Mouse (Mus musculus) adrenal gland, postnatal 25 days (tissue): ENCODE data around the gene Dmbx1. TPM values are rescaled to one million over a fixed set of nuclear protein-coding genes. Genes with fewer than 3 reads are reported as not detected.

Experiments
- DNase-seq: peaks from one replicate; pipeline ENCODE4 v3.0.0; 2021; ENCODE audit warnings: mixed read lengths
- total RNA-seq: library from RNA; stranded (reverse); gene quantifications from 2 replicates; pipeline ENCODE4 v1.2.3, GENCODE M21; 2021

The Dmbx1 gene
- total RNA-seq, 1 experiment from 2014 or later = not detected

DNA sequence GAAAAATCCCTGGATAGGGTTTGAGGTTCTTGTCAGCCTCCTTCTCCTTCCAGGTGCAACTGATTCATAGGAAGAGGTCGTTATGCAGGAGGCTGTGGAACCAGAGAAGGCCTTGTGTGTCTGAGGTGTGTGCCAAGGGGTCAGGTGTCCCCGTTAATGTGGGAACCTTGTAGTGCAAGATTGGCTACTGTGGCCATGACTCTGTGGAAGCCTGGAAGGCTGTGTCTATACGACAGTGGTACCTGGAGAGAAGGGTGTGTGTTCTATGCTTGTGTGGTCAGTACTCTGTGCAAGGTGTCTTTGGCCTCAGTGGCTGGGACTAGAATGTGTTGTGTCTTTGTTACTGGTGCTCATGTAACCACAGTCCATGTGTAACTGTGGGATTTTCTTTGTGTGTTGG lies 955 bp upstream of the Dmbx1 start:
- no peak for DNase-seq

DNA sequence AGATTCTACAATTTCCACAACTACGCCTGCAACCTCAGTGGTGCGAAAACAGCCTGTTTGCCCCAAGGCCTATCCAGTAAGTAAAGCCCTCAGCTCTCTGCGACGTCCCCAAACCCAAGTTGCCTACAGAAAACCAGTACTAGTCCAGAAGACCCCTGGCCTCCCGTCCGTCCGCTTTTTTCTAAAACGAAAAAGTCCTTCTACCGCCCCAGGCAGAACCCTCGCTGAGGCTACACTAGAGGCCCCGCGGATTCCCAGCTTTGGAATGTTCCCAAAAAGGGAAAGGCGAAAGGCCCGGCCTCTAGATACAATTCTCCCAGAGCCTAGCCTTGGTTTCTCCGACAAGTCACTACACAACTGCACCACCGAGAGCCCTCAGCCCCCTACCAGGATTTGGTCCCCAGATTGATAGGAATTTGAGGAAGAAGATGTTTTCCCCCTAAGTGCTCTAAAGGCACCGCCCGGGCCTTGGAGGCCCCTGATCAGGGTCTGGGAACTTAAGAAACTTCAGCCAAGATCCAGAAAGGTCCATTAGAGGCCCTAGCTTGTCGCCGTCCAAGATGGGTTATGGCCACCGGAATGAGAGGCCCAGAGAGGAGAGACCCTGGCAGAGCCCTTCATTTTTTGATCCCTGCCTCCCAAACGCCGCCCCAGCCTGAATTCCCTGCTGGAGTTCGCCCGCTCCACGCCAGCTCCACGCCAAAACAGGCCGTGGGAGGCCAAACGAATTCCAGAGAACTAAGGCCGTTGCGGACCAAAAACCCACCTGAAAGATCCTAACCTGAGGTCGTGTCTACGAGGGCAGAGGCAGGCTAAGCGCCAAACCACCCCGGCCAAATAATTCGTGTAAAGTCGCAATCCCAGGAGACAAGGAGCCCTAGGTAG lies 1.2 kb downstream of the Dmbx1 start:
- no peak for DNase-seq

DNA sequence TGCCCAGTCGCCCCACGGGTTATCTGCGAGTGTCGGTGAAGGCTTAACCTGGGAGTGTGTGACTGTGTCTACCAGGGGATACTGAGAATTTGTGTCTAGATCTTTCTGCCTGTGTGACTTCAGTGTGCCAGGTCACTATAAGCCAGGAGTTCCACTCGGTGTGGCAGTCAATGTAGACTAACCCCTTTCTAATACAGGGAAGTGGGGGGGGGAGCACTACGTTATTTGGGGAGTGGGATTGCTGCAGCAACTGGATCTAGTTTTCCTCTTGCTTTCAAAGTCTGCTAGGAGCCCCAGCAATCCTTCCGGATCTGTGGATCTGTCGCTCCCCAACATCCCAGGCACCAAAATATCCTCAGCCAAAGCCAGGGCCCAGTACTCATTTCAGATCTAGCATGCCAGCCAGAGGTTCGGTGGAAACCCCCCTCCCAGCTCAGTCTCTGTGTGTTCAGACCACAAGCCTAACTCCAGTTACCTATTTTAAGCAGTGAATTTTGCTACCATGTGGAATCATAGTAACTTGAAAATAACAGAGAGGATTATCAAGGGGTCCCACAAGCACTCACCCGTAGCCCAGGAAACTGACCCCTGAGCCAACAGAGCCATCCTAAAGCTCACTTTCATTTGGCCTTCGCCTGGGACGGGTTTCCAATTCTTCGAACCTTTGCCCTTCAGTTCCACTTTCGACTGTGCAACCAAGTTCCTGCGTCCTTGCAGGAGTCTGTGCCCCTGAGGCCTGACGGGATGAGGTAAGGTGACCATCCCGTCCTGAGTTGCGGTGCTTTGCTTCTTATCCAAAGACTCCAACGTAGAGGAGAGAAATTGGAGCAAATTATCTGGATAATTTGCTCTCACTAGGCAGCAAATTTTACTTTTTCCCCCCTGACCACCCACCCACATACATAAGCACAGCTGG lies 2.4 kb downstream of the Dmbx1 start:
- DNase-seq = no peak

DNA sequence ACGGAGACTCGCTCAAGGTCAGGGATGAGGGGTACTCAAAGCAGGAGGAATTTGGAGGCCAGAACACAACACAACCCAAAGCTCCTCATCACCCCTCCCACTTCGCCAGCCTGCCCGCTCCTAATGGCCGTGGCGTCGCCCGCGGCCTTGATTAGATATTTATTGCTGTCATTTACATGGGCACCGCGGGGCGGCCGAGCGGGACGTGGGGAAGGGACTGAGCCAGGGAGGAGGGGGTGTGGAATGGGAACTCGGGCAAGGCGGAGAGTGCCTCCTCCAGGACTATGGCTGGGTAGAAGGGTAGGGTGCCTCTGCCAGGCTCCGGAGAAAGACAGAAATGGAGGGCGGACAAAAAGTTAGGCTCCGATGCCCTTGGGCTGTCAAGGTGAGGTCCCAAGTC lies 3.1 kb downstream of the Dmbx1 start:
- DNase-seq = no peak

DNA sequence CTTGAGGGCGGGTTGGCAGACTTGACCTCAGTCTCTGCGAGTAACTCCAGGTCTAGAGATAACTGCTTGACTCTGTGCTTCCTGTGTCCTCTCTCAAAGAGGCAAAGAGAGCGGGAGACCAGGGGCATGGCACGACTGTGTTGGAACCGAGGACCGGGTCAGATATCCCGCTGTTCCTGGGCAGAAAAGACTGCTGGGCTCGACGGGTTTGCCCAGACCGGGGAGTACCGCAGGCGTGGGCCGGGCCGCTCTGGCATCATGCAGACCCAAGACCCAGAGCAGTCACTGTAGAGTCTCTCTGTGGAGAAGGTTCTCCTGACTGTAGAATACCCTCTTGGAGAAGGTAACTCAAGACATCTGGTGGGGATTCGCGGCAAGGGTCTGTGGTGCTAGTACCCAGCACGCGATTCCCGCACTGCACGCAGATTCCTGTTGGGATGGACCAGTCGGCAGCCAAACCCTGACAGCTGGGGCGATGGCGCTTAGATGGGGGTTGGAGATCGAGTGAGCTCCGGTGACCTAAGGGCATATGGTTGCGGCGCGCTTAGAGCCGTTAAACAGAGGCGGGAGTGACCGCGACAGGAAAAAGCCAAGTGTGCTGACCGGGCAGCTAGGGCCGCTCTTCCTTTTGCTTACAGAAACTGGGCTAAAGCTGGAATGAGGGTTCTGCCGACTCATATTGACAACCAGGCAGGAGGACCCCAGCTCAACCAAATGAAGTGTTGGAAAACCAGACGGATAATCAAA lies 3.7 kb downstream of the Dmbx1 start:
- DNase-seq = no peak

DNA sequence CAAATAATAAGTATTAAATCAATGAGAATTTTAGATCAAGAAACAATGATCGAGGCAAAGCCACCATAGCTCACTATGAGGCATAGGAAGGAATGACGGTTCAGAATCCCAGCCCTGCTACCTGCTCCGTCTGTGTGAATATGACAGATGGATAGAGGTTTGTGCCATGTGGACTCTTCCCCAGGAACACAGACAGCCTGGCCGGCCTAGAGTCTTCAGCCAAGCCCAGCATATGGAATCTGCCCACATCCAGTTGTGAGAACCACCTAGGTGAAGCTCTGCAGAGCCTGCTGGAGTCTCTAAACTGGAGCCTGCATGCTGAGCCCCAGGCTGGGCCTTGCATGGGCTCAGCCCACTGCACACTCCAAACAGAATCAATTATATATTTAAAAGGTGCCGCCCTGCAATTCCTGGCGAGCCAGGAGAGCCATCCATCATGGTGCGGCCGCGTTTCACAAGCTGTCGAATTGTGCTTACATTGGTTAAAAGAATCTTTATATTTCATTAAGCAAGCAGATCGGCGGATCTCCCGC lies 8.1 kb downstream of the Dmbx1 start:
- no peak for DNase-seq

DNA sequence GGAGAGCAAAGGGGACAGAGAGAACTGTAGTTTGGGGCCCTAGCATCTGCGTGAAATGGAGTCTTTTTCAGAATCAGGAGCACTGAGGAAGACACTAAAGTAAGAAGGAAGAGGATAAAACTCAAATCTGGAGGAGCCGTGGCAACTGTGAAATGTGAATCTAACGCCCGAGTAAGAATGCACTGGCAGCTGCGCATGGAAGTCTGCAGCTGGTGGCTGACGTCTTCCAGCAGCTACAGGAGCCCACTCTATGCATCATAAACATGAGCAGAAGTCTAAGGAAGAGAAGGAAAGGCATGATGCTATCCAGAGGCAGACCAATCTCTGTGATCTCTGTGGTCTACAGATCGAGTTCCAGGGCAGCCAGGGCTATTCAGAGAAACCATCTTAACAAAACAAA lies 12.1 kb downstream of the Dmbx1 start:
- DNase-seq = no peak

DNA sequence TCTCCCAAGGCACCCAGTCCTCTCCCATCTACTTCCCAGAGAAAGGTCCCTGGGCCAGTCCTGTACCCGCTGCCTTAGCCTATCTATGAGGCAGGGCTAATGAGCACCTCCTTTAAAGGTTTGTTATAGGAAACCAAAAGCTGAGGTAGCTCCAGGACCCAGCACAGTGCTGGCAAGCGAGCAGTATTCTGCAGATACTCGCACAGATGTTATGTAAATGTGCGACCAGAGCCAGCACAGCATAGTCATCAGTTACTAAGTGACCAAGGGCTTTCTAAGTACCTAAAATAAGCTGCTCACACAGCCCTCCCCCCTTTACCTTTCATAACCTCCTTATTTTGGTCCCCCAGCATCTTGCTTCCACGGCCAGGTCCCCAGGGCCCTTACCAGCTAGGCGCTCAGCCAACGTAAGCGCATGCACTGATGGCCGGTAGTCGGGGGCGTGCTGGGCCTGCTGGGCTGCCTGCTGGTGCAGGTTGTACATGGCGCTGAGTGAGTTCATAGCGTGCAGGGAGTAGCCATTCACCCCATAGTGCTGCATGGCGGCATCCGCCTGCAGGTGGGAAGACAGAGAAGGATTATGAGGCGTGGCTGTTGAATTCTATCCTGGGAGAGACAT lies 16.4 kb downstream of the Dmbx1 start:
- no peak for DNase-seq

DNA sequence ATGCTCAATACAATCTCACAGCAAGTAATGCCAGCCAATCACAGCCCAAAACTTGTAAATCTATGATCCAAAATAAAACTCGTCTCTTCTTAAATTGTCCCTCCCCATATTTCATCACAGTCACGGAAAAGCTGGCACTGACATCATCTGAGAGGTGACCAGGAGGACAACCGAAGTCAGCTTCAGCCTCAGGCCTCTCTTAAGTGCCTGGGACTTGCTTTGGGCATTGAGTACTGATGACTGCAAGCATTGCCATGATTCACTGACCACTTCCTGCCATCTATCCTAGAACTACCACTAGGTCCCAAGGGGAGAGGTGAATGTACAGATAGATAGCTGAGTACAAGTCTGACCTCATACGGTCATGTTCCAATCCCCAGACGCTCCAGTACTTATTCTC lies 17.0 kb downstream of the Dmbx1 start:
- DNase-seq = no peak

DNA sequence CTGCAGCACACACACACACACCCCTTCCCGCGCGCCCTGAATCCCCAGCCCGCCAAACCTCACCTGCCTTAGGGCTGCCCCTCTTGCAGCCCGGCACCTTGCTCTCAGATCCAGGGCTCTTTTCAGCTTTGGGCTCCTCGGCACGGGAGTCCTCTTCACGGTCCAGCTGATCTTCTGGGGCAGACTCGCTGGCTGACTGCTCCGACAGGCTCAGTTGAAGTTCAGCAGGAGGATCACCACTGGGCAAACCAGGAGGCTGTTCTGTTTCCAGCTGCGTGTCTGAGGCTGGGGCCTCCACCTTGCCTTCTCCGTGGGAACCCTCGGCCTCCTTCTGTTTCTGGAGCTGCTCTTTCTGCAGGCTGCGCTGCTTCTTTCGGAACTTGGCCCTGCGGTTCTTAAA lies 19.8 kb downstream of the Dmbx1 start:
- DNase-seq = no peak

DNA sequence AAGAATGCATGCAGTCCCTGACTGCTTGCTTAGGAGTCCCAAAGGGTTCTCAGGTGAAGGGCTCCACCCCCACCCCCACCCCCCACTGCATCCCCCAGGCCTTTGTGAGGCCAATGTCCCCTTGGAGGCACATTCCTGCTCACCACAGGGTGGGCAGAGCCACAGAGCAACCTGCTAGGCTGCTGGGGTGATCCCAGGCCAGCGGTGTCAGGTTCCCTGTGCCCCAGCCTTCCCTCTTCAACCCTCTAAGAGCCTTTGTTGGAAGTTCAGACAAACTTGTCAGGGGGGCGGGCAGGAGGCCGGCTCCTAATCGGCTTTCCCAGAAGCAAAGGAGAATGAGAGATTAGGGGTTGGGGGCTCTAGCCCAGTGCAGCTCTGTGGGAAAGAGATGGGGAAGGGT lies 28.1 kb downstream of the Dmbx1 start:
- DNase-seq = no peak

DNA sequence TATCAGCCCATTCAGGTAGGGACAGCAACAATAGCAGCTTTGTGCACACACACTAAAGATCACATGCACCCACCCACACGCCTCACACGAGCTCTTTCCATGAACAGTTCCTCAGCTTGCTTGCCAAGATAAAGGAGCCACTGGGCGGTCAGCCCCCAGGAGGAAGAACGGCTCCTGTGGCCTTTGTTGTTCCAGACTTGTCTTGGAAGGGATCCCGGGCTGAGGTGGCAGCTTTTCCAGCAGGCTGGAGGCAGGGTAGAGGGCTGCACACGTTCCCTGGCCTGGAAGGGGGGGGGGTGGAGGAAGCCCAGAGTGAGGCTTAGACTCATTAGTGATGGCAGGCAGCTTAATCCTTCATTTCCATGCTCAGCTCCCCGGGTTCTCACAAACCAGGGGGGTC lies 31.1 kb downstream of the Dmbx1 start:
- DNase-seq = peak; percentile 13

DNA sequence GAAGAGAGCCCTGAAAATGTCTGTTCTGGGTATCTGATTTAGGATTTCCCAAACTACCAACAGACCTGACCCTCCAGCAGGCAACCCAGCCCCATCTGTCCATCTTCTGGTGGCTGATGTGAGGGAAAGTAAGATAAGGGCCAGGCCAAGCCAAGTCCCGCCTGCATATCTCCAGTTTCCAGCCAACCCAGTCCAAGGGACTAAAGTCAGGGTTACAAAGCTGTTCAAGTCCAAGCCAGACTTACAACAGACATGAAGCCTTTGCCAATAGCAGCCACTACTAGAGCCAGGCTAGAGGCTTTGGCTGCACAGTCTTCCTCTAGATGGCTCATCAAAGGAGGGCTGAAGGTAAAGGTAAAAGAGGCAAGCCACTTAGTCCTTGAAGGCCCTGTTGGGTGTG lies 31.7 kb downstream of the Dmbx1 start:
- DNase-seq = no peak

DNA sequence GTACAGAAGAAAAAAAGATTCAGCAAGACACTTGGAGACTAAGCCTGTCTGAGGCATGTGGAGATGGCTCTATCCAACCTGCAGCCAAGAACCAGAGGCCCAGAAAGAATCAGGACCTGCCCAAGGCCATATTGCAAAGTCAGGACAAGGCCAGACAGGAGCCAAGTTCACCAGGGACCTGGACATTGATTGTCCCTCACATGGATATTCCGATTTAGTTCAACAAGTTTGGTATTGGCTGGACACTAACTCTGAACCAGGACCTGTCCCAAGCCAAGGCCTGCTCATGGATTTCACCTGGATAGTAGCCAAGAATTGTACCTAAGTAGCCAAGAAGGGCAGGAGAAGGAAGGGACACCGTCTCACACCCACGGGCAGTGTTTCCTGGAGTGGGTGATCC lies 32.9 kb downstream of the Dmbx1 start:
- no peak for DNase-seq

DNA sequence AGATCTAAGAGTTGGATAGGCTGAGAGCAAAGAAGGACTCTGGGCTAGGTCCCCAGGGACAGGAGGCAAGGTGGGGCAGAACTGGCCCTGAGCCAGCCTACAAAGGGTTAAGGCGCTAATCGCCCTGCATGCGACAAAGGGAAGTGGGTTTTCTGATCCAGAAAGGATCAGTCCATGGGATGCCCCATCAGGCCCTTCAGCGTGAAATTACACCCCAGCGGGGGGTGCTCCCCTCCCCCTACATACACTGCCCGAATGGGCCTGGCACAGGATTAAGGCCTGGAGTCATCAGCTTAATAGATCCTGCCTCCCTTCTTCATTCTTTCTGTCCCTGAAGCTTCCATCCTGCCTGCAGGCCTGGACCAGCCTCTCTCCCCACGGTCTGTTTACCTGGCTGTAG lies 34.0 kb downstream of the Dmbx1 start:
- DNase-seq = no peak

DNA sequence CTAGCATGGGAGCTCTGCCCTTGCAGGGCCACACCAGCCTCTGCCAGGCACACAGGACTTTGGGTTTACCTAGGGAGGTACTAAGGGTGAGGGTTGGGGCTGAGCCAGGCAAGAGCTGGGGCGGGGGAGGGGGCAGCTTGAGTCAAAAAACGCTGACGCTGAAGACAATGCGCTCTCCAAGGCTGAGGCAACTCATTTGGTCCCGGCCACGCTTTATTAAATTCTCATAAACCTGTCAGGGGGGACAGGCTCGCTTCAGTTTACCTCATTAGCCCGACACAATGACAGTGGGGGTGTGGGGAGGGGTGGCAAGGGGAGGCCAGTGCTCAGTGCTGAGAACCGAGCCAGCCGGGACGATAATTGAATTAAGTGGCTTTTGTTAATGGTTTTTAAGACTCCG lies 35.4 kb downstream of the Dmbx1 start:
- no peak for DNase-seq

DNA sequence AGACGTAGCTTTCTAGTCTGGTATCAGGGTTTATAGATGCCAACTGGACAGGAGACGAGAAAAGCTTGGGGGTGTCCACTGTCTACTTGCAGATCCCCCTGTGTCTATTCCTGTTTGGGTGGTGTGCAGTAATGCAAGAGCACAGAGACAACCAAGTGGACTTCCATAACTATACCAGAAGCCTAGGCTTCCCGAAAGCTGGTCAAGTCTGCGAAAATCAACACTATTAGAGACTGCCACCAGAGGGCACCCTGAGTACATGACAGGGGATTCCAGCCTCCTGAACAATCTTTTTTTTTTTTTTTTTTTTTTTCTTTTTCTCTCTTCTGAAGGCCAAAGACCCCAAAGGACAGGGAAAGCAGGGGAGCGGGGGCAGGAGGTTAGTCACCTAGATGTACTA lies 36.9 kb downstream of the Dmbx1 start:
- peak; percentile 78 for DNase-seq

DNA sequence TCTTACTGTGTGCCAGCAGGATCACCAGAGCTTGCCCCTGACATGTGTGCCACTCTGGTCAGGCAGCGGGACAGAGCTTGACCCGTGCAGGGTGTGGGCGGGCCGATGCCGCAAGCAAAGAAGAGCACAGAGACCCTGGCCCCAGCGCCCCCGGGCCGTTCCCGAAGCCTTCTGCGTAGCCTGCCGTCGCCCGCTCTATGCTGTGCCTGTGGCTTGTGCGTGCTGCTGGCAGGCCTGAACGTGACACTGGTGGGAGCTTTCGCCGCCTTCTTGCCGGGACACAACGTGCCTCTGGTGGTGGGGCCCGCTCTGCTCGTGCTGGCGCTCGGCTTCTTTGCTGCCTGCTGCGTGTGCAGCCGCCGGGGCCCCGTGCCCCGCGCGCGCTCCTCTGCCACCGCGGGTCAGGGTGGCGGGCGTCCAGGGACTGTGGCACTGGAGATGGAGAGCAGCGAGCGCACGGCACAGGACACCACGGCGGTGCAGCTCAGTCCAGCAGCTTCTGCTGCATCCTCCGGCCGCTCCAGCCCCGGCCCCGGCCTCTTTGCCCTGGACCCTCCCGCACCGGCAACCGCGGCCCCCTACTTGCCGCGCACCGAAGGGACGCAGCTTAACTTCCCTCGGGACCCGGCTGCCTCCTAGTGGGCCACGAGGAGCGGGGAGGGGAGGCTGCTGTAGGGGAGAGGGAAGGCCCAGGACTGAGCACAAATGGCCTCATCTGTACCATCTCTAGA lies 41.7 kb downstream of the Dmbx1 start:
- DNase-seq = no peak

DNA sequence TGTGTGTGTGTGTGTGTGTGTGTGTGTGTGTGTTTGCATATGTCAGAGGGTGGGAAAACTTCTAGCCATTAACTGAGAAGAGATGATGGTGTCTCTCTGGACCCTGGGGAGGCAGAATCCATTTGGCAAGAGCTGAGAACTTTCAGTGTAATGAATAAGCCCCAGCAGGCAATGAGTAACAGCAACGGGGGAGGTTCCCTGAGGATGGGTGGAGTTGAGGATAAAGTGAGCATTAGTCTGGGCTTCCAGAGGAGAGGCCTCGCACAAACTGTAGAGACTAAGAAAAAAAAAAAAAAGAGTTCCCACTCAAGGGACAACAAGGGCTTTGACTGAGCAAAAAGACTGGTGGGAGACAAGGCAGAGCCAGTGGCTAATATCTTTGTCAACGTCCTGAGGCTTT lies 45.4 kb downstream of the Dmbx1 start:
- DNase-seq = no peak

DNA sequence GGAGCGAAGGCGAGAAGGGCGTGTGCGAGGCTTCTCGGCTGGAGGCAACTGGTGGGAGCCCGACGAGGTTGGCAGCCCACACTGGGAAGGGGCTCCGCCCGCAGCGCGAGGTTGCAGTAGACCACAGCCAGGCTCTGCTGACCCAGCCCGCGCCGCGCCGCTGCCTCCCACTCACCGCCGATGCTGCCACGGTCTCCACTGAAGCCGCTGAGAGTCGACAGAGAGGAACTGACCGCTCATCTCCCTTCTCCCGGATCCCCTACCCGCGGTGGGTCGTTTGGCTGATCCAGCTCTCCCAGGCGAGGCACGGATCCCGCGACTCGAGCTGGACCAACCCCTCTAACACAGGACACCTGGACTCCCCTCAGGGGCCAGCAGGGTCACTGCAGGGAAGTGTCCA lies 49.2 kb downstream of the Dmbx1 start, which contains the start of gene 6430628N08Rik:
Gene 6430628N08Rik, plus strand, starts transcription at position 113 of the 400 bp plus-strand sequence.
- no peak for DNase-seq

DNA sequence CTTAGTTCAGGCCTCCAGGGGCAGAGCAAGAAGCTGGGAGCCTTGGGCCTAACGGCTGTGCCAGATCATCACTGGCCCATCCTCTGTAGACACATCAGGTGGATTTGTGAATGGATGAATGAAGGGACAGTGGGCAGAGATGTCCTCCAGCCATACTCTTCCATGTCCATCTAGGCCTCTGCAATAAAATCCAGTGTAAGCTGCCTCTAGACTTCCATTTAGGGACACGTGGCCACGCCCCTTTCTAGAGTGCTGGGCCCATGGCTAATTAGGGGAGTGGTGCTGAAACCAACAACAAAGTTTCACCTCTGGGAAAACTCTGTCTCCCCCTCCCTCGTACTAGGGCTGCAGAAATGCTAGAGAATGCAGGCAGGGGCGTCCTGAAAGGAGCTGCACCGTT lies 49.7 kb downstream of the Dmbx1 start:
- DNase-seq = no peak
